Mouse (Mus musculus): ENCODE measurements at regions not wholly inside any gene's neighbourhood (a gene's known extent, or its start where the extent isn't known, plus 50 kb on each side); places are given as distances from the start of the nearest gene placed in this dataset.

GRCm38 (mm10) chr15:40223272-40223671 lies 89.1 kb downstream of the 9330182O14Rik start:
- no peak overlapping the region for H3K4me3 ChIP-seq (replicated peaks)

GRCm38 (mm10) chr15:40241764-40242163 lies 107.6 kb downstream of the 9330182O14Rik start:
- Histone ChIP-seq H3K9ac (replicated peaks) (no peak overlapping the region), H3K4me2 (replicated peaks) (no peak overlapping the region), H3K4me1 (replicated peaks) (no peaks in the 10 kb centered on the region), H3K36me3 (no peaks in the 10 kb centered on the region), H3K27me3 (no peaks in the 10 kb centered on the region), H3K27ac (no peak overlapping the region), H3K9me3 (no peaks in the 10 kb centered on the region), H3K4me3 (replicated peaks) (no peak overlapping the region)
- WGBS, result 77% methylated on average over 4 of the region's 4 CpGs
- no peak for ATAC-seq

More at GRCm38 (mm10) chr15:40223272-40223671, 89.1 kb downstream of the 9330182O14Rik start:
- Histone ChIP-seq H3K27ac (no peak overlapping the region), H3K4me1 (replicated peaks) (peaks cover 5% of the 10 kb centered on the region), H3K36me3 (0 out of 2 replicates have a peak, but pooled peaks cover 2% of the 10 kb centered on the region), H3K27me3 (no peaks in the 10 kb centered on the region), H3K9me3 (no peaks in the 10 kb centered on the region), H3K9ac (replicated peaks) (no peak overlapping the region), H3K4me2 (replicated peaks) (no peak overlapping the region)
- ATAC-seq, result no peak
- 96% methylated on average over 3 of the region's 3 CpGs for WGBS

- WGBS, result 74% methylated on average over 4 of the region's 4 CpGs
These were observed 114.8 kb downstream of the 9330182O14Rik start for GRCm38 (mm10) chr15:40248966-40249365.

GRCm38 (mm10) chr15:40259433-40259832 lies 125.3 kb downstream of the 9330182O14Rik start:
- H3K9ac ChIP-seq (replicated peaks), result no peak overlapping the region
- no peaks in the 10 kb centered on the region for H3K27me3 ChIP-seq
- no peaks in the 10 kb centered on the region for H3K9me3 ChIP-seq
- no peaks in the 10 kb centered on the region for H3K4me1 ChIP-seq (replicated peaks)
- 75% methylated on average over 5 of the region's 5 CpGs for WGBS
- H3K4me2 ChIP-seq (replicated peaks), result no peak overlapping the region
- no peak overlapping the region for H3K27ac ChIP-seq
- no peaks in the 10 kb centered on the region for H3K36me3 ChIP-seq
- no peak overlapping the region for H3K4me3 ChIP-seq (replicated peaks)
- ATAC-seq, result no peak

More at GRCm38 (mm10) chr15:40248966-40249365, 114.8 kb downstream of the 9330182O14Rik start:
- no peak overlapping the region for H3K4me3 ChIP-seq (replicated peaks)
- no peak for ATAC-seq
- no peaks in the 10 kb centered on the region for H3K9me3 ChIP-seq
- H3K27ac ChIP-seq, result no peak overlapping the region
- H3K4me2 ChIP-seq (replicated peaks), result no peak overlapping the region
- no peaks in the 10 kb centered on the region for H3K4me1 ChIP-seq (replicated peaks)
- H3K27me3 ChIP-seq, result no peaks in the 10 kb centered on the region
- no peaks in the 10 kb centered on the region for H3K36me3 ChIP-seq
- H3K9ac ChIP-seq (replicated peaks), result no peak overlapping the region

- no peak overlapping the region for H3K9ac ChIP-seq (replicated peaks)
- no peaks in the 10 kb centered on the region for H3K27me3 ChIP-seq
- no peak overlapping the region for H3K4me2 ChIP-seq (replicated peaks)
- H3K27ac ChIP-seq, result no peak overlapping the region
- H3K36me3 ChIP-seq, result no peaks in the 10 kb centered on the region
- WGBS, result 77% methylated on average over 1 of the region's 1 CpGs
- no peaks in the 10 kb centered on the region for H3K9me3 ChIP-seq
- no peak for ATAC-seq
- H3K4me1 ChIP-seq (replicated peaks), result no peaks in the 10 kb centered on the region
- H3K4me3 ChIP-seq (replicated peaks), result no peak overlapping the region
These were observed 144.9 kb downstream of the 9330182O14Rik start for GRCm38 (mm10) chr15:40279021-40279420.

GRCm38 (mm10) chr15:40280551-40280950 lies 146.4 kb downstream of the 9330182O14Rik start:
- Histone ChIP-seq H3K4me1 (replicated peaks) (no peaks in the 10 kb centered on the region), H3K4me3 (replicated peaks) (no peak overlapping the region), H3K9me3 (no peaks in the 10 kb centered on the region), H3K27ac (no peak overlapping the region), H3K27me3 (no peaks in the 10 kb centered on the region), H3K4me2 (replicated peaks) (no peak overlapping the region), H3K36me3 (no peaks in the 10 kb centered on the region), H3K9ac (replicated peaks) (no peak overlapping the region)
- no peak for ATAC-seq

GRCm38 (mm10) chr15:40281078-40281720 lies 147.0 kb downstream of the 9330182O14Rik start:
- H3K4me3 ChIP-seq (replicated peaks), result no peak overlapping the region
- H3K4me1 ChIP-seq (replicated peaks), result no peaks in the 10 kb centered on the region
- no peak overlapping the region for H3K9ac ChIP-seq (replicated peaks)
- H3K9me3 ChIP-seq, result no peaks in the 10 kb centered on the region
- H3K27me3 ChIP-seq, result no peaks in the 10 kb centered on the region
- no peak overlapping the region for H3K4me2 ChIP-seq (replicated peaks)
- H3K27ac ChIP-seq, result no peak overlapping the region
- WGBS, result 89% methylated on average over 1 of the region's 1 CpGs
- no peaks in the 10 kb centered on the region for H3K36me3 ChIP-seq
- ATAC-seq, result no peak

GRCm38 (mm10) chr15:40291602-40292001 lies 157.4 kb downstream of the 9330182O14Rik start:
- no peaks in the 10 kb centered on the region for H3K27me3 ChIP-seq

GRCm38 (mm10) chr15:40312226-40312625 lies 178.1 kb downstream of the 9330182O14Rik start:
- no peak overlapping the region for H3K4me3 ChIP-seq (replicated peaks)
- H3K9me3 ChIP-seq, result no peaks in the 10 kb centered on the region
- H3K9ac ChIP-seq (replicated peaks), result no peak overlapping the region
- ATAC-seq, result no peak
- H3K4me1 ChIP-seq (replicated peaks), result no peaks in the 10 kb centered on the region
- WGBS, result 80% methylated on average over 2 of the region's 2 CpGs
- H3K36me3 ChIP-seq, result no peaks in the 10 kb centered on the region
- no peak overlapping the region for H3K27ac ChIP-seq
- no peak overlapping the region for H3K4me2 ChIP-seq (replicated peaks)
- H3K27me3 ChIP-seq, result no peaks in the 10 kb centered on the region

More at GRCm38 (mm10) chr15:40291602-40292001, 157.4 kb downstream of the 9330182O14Rik start:
- 89% methylated on average over 1 of the region's 1 CpGs for WGBS
- Histone ChIP-seq H3K9me3 (no peaks in the 10 kb centered on the region), H3K9ac (replicated peaks) (no peak overlapping the region), H3K4me3 (replicated peaks) (no peak overlapping the region), H3K4me2 (replicated peaks) (no peak overlapping the region), H3K36me3 (no peaks in the 10 kb centered on the region), H3K4me1 (replicated peaks) (no peaks in the 10 kb centered on the region), H3K27ac (no peak overlapping the region)
- no peak for ATAC-seq

GRCm38 (mm10) chr15:40339746-40340145 lies 205.6 kb downstream of the 9330182O14Rik start:
- no peak for ATAC-seq
- Histone ChIP-seq H3K27ac (no peak overlapping the region), H3K9me3 (no peaks in the 10 kb centered on the region), H3K4me2 (replicated peaks) (no peak overlapping the region), H3K27me3 (no peaks in the 10 kb centered on the region), H3K4me3 (replicated peaks) (no peak overlapping the region), H3K9ac (replicated peaks) (no peak overlapping the region), H3K4me1 (replicated peaks) (no peaks in the 10 kb centered on the region), H3K36me3 (no peaks in the 10 kb centered on the region)
- WGBS, result 78% methylated on average over 2 of the region's 2 CpGs

- H3K27me3 ChIP-seq, result no peaks in the 10 kb centered on the region
- WGBS, result 94% methylated on average over 1 of the region's 1 CpGs
- no peak for ATAC-seq
- no peak overlapping the region for H3K4me2 ChIP-seq (replicated peaks)
- no peak overlapping the region for H3K9ac ChIP-seq (replicated peaks)
- no peak overlapping the region for H3K4me3 ChIP-seq (replicated peaks)
- H3K9me3 ChIP-seq, result no peaks in the 10 kb centered on the region
- no peak overlapping the region for H3K27ac ChIP-seq
- no peaks in the 10 kb centered on the region for H3K36me3 ChIP-seq
- H3K4me1 ChIP-seq (replicated peaks), result no peaks in the 10 kb centered on the region
These were observed 206.1 kb downstream of the 9330182O14Rik start for GRCm38 (mm10) chr15:40340269-40340668.

- Histone ChIP-seq H3K4me2 (replicated peaks) (no peak overlapping the region), H3K36me3 (no peaks in the 10 kb centered on the region), H3K27me3 (no peaks in the 10 kb centered on the region), H3K9me3 (no peaks in the 10 kb centered on the region), H3K9ac (replicated peaks) (no peak overlapping the region), H3K4me3 (replicated peaks) (no peak overlapping the region), H3K4me1 (replicated peaks) (no peaks in the 10 kb centered on the region), H3K27ac (no peak overlapping the region)
- ATAC-seq, result no peak
These were observed 217.3 kb downstream of the 9330182O14Rik start for GRCm38 (mm10) chr15:40351473-40351872.

Data from midbrain, embryonic 13.5 days (tissue).